ENCODE assay signal across 25 mouse cellular contexts in genomic region chr6:143454695-143455218, GRCm38 (mm10).
A peak's percentile ranks its signal among the peaks of the same experiment; 100 is the strongest.
DNase-seq lines count a peak whose midpoint lies in the region; ATAC-seq lines count a peak whose summit lies in the region.
"Had no signal": no experiment of that assay in that cellular context is flagged by ENCODE, and none has a peak within 500 bp of the region (broad histone marks: within the 10 kb centered on the region; RNA-seq: fewer than 3 reads in every experiment).

No protein-coding gene starts in this region.

- no peaks in the 10 kb centered on the region for H3K27me3 ChIP-seq in heart, embryonic 10.5 days (ENCODE audit: insufficient read depth, poor library complexity, severe bottlenecking)
- no peaks in the 10 kb centered on the region for H3K27me3 ChIP-seq in neural tube, embryonic 15.5 days (replicated peaks)
- H3K27me3 ChIP-seq: forebrain, embryonic 13.5 days; heart, embryonic 13.5 days; hindbrain, embryonic 12.5 days; hindbrain, embryonic 15.5 days had no signal

- WGBS in heart, embryonic 10.5 days = 87% methylated on average over 9 of the region's 9 CpGs
- WGBS in neural tube, embryonic 15.5 days = 96% methylated on average over 9 of the region's 9 CpGs

- H3K9ac ChIP-seq in neural tube, embryonic 15.5 days (replicated peaks) = no peak overlapping the region
- H3K9ac ChIP-seq: forebrain, embryonic 13.5 days; forebrain, postnatal 0 days; heart, embryonic 13.5 days; hindbrain, embryonic 12.5 days; hindbrain, embryonic 15.5 days had no signal

- peak; percentile 60 for ATAC-seq in common myeloid progenitor, adult 5-6 weeks (replicated peaks; ENCODE audit: low read depth, poor library complexity, severe bottlenecking)
- peak; percentile 68 for ATAC-seq in megakaryocyte progenitor cell, adult 5-6 weeks (replicated peaks; ENCODE audit: poor library complexity)
- no peak for ATAC-seq in neural tube, embryonic 15.5 days (ENCODE audit: low FRiP score)
- ATAC-seq: CD4-positive, CD25-positive, alpha-beta regulatory T cell, adult 4 months; forebrain, embryonic 13.5 days; forebrain, postnatal 0 days; intestine, postnatal 0 days had no signal

- H3K4me1 ChIP-seq in heart, embryonic 10.5 days = no peaks in the 10 kb centered on the region
- H3K4me1 ChIP-seq in neural tube, embryonic 15.5 days = no peaks in the 10 kb centered on the region
- H3K4me1 ChIP-seq: forebrain, embryonic 13.5 days; heart, embryonic 13.5 days; hindbrain, embryonic 12.5 days; hindbrain, embryonic 15.5 days had no signal

- no peak overlapping the region for H3K4me2 ChIP-seq in neural tube, embryonic 15.5 days
- H3K4me2 ChIP-seq: forebrain, embryonic 13.5 days; heart, embryonic 13.5 days; hindbrain, embryonic 12.5 days; hindbrain, embryonic 15.5 days had no signal

- H3K4me3 ChIP-seq in heart, embryonic 10.5 days = no peak overlapping the region
- no peak overlapping the region for H3K4me3 ChIP-seq in neural tube, embryonic 15.5 days (replicated peaks)
- H3K4me3 ChIP-seq: forebrain, embryonic 10.5 days; forebrain, embryonic 13.5 days; gastrocnemius, adult 2 months; heart, embryonic 13.5 days; hindbrain, embryonic 12.5 days; hindbrain, embryonic 15.5 days had no signal

- H3K36me3 ChIP-seq in heart, embryonic 10.5 days = no peaks in the 10 kb centered on the region
- no peaks in the 10 kb centered on the region for H3K36me3 ChIP-seq in neural tube, embryonic 15.5 days
- H3K36me3 ChIP-seq: forebrain, embryonic 10.5 days; heart, embryonic 13.5 days; hindbrain, embryonic 12.5 days; hindbrain, embryonic 15.5 days had no signal

- no peak overlapping the region for H3K27ac ChIP-seq in heart, embryonic 10.5 days
- H3K27ac ChIP-seq in neural tube, embryonic 15.5 days (replicated peaks) = no peak overlapping the region
- H3K27ac ChIP-seq: forebrain, embryonic 10.5 days; forebrain, embryonic 13.5 days; gastrocnemius, adult 2 months; heart, embryonic 13.5 days; hindbrain, embryonic 12.5 days; hindbrain, embryonic 15.5 days had no signal

- intact Hi-C loops in heart, postnatal 25 days (cut with DNase I) = no loop called here

- peak; percentile 48 for DNase-seq in heart, embryonic 10.5 days (ENCODE audit: low spot score)
- DNase-seq in heart, postnatal 25 days (ENCODE audit: low spot score) = no peak
- DNase-seq in gastrocnemius, postnatal 10 days = no peak
- DNase-seq: adrenal gland, adult 2 months; adrenal gland, postnatal 14 days; cerebellum, adult 11 months; cerebellum, adult 2 months; cerebellum, adult 9-11 months; cerebellum, postnatal 25 days; embryo, embryonic 11 days; forebrain, postnatal 0 days; gastrocnemius, adult 2 months; gastrocnemius, postnatal 25 days; heart, postnatal 14 days; kidney, adult 2 months had no signal

- no peaks in the 10 kb centered on the region for H3K9me3 ChIP-seq in heart, embryonic 10.5 days
- H3K9me3 ChIP-seq in neural tube, embryonic 15.5 days (replicated peaks) = no peaks in the 10 kb centered on the region
- H3K9me3 ChIP-seq: forebrain, embryonic 10.5 days; forebrain, embryonic 13.5 days; hindbrain, embryonic 12.5 days; hindbrain, embryonic 15.5 days had no signal
